Mouse (Mus musculus) splenic B cell, adult 2 months (primary cell): Measurements from ENCODE around the gene Vegfa.

ENCODE experiments used
- DNase-seq: peaks from one replicate; pipeline ENCODE4 v3.0.0-alpha.2; 2011; ENCODE audit warnings: low read depth, low spot score
- H3K27me3 ChIP-seq: 2 replicates; pipeline ENCODE4 v1.6.1; 2012; ENCODE audit warnings: mild to moderate bottlenecking, low read length, moderate library complexity, mixed read lengths; ENCODE audit not compliant: control insufficient read depth, poor library complexity, insufficient read depth, severe bottlenecking
- H3K36me3 ChIP-seq: 2 replicates; pipeline ENCODE4 v1.6.1; 2012; ENCODE audit warnings: mild to moderate bottlenecking, low read length, moderate library complexity, mixed read lengths; ENCODE audit not compliant: control insufficient read depth, poor library complexity, insufficient read depth, severe bottlenecking

Gene Vegfa

GRCm38 (mm10) chr17:46063283-46063973 is 31.3 kb upstream of the Vegfa start:
- DNase-seq = peak; percentile 29
- no peaks in the 10 kb centered on the region for H3K27me3 ChIP-seq
- no peaks in the 10 kb centered on the region for H3K36me3 ChIP-seq

- no peaks in the 10 kb centered on the region for H3K27me3 ChIP-seq
- no peaks in the 10 kb centered on the region for H3K36me3 ChIP-seq
- DNase-seq = no peak
Measured at GRCm38 (mm10) chr17:46060253-46060652, 28.1 kb upstream of the Vegfa start.

GRCm38 (mm10) chr17:46059226-46059825 is 27.2 kb upstream of the Vegfa start:
- DNase-seq = no peak
- no peaks in the 10 kb centered on the region for H3K36me3 ChIP-seq
- no peaks in the 10 kb centered on the region for H3K27me3 ChIP-seq

- H3K27me3 ChIP-seq = no peaks in the 10 kb centered on the region
- no peak for DNase-seq
- H3K36me3 ChIP-seq = no peaks in the 10 kb centered on the region
Measured at GRCm38 (mm10) chr17:46056288-46056687, 24.1 kb upstream of the Vegfa start.

GRCm38 (mm10) chr17:46055736-46056135 is 23.6 kb upstream of the Vegfa start:
- no peak for DNase-seq
- H3K27me3 ChIP-seq = no peaks in the 10 kb centered on the region

GRCm38 (mm10) chr17:46053291-46053842 is 21.2 kb upstream of the Vegfa start:
- no peaks in the 10 kb centered on the region for H3K36me3 ChIP-seq
- DNase-seq = no peak
- no peaks in the 10 kb centered on the region for H3K27me3 ChIP-seq

More at GRCm38 (mm10) chr17:46055736-46056135, 23.6 kb upstream of the Vegfa start:
- H3K36me3 ChIP-seq = no peaks in the 10 kb centered on the region

- Histone ChIP-seq H3K36me3 (no peaks in the 10 kb centered on the region), H3K27me3 (no peaks in the 10 kb centered on the region)
- DNase-seq = no peak
Measured at GRCm38 (mm10) chr17:46052146-46052545, 20.0 kb upstream of the Vegfa start.

- Histone ChIP-seq H3K27me3 (no peaks in the 10 kb centered on the region), H3K36me3 (no peaks in the 10 kb centered on the region)
- no peak for DNase-seq
Measured at GRCm38 (mm10) chr17:46051356-46051755, 19.2 kb upstream of the Vegfa start.

GRCm38 (mm10) chr17:46049567-46049966 is 17.4 kb upstream of the Vegfa start:
- DNase-seq = no peak
- H3K36me3 ChIP-seq = no peaks in the 10 kb centered on the region
- no peaks in the 10 kb centered on the region; the same call in 1 of the 2 replicates for H3K27me3 ChIP-seq

- H3K27me3 ChIP-seq = no peaks in the 10 kb centered on the region; the same call in 1 of the 2 replicates
- H3K36me3 ChIP-seq = no peaks in the 10 kb centered on the region
- no peak for DNase-seq
Measured at GRCm38 (mm10) chr17:46048184-46048583, 16.0 kb upstream of the Vegfa start.

- Histone ChIP-seq H3K27me3 (no peaks in the 10 kb centered on the region; the same call in 1 of the 2 replicates), H3K36me3 (no peaks in the 10 kb centered on the region)
- DNase-seq = peak; percentile 52
Measured at GRCm38 (mm10) chr17:46045742-46046141, 13.6 kb upstream of the Vegfa start.

- no peaks in the 10 kb centered on the region; the same call in 1 of the 2 replicates for H3K27me3 ChIP-seq
- no peaks in the 10 kb centered on the region for H3K36me3 ChIP-seq
- no peak for DNase-seq
Measured at GRCm38 (mm10) chr17:46044953-46045352, 12.8 kb upstream of the Vegfa start.

- Histone ChIP-seq H3K27me3 (no peaks in the 10 kb centered on the region; the same call in 1 of the 2 replicates), H3K36me3 (no peaks in the 10 kb centered on the region)
- no peak for DNase-seq
Measured at GRCm38 (mm10) chr17:46042158-46042557, 10.0 kb upstream of the Vegfa start.

- DNase-seq = no peak
- Histone ChIP-seq H3K36me3 (no peaks in the 10 kb centered on the region), H3K27me3 (no peaks in the 10 kb centered on the region; the same call in 1 of the 2 replicates)
Measured at GRCm38 (mm10) chr17:46041679-46042078, 9.5 kb upstream of the Vegfa start.

GRCm38 (mm10) chr17:46041223-46041622 is 9.1 kb upstream of the Vegfa start:
- DNase-seq = peak; percentile 71
- no peaks in the 10 kb centered on the region; the same call in 1 of the 2 replicates for H3K27me3 ChIP-seq
- H3K36me3 ChIP-seq = no peaks in the 10 kb centered on the region
